Mouse (Mus musculus): ENCODE data around the gene Phlda3. TPM values are rescaled to one million over a fixed set of nuclear protein-coding genes. Genes with fewer than 3 reads are reported as not detected.

Phlda3 gene
- polyA plus RNA-seq, 1 experiment: 16.7 TPM

- DNase-seq (ENCODE audit: low read depth, low spot score): peak; percentile 76
- 7% methylated on average over 10 of the region's 10 CpGs for WGBS
These were observed 22.8 kb downstream of the Phlda3 start for GRCm38 (mm10) chr1:135788708-135789107.

GRCm38 (mm10) chr1:135789815-135790214 is 23.9 kb downstream of the Phlda3 start:
- no peak for DNase-seq (ENCODE audit: low read depth, low spot score)
- 18% methylated on average over 5 of the region's 5 CpGs for WGBS

GRCm38 (mm10) chr1:135792143-135792939 is 26.4 kb downstream of the Phlda3 start:
- 63% methylated on average over 13 of the region's 13 CpGs for WGBS
- DNase-seq (ENCODE audit: low read depth, low spot score): no peak

- 11% methylated on average over 27 of the region's 27 CpGs for WGBS
- DNase-seq (ENCODE audit: low read depth, low spot score): no peak
These were observed 27.7 kb downstream of the Phlda3 start for GRCm38 (mm10) chr1:135793370-135794215.

GRCm38 (mm10) chr1:135794216-135795134 is 28.6 kb downstream of the Phlda3 start:
- 14% methylated on average over 20 of the region's 20 CpGs for WGBS
- DNase-seq (ENCODE audit: low read depth, low spot score): no peak

- no peak for DNase-seq (ENCODE audit: low read depth, low spot score)
- 63% methylated on average over 1 of the region's 1 CpGs for WGBS
These were observed 32.6 kb downstream of the Phlda3 start for GRCm38 (mm10) chr1:135798492-135798891.

GRCm38 (mm10) chr1:135799109-135799627 is 33.2 kb downstream of the Phlda3 start:
- WGBS: 47% methylated on average over 8 of the region's 8 CpGs
- DNase-seq (ENCODE audit: low read depth, low spot score): no peak

- no peak for DNase-seq (ENCODE audit: low read depth, low spot score)
- 55% methylated on average over 8 of the region's 8 CpGs for WGBS
These were observed 34.5 kb downstream of the Phlda3 start for GRCm38 (mm10) chr1:135800192-135800950.

- DNase-seq (ENCODE audit: low read depth, low spot score): no peak
- WGBS: 28% methylated on average over 10 of the region's 10 CpGs
These were observed 41.6 kb downstream of the Phlda3 start for GRCm38 (mm10) chr1:135807546-135807945.

- no peak for DNase-seq (ENCODE audit: low read depth, low spot score)
- 35% methylated on average over 2 of the region's 2 CpGs for WGBS
These were observed 44.3 kb downstream of the Phlda3 start for GRCm38 (mm10) chr1:135810180-135810579.

GRCm38 (mm10) chr1:135811016-135811646 is 45.2 kb downstream of the Phlda3 start:
- no peak for DNase-seq (ENCODE audit: low read depth, low spot score)

GRCm38 (mm10) chr1:135812205-135812604 is 46.3 kb downstream of the Phlda3 start:
- WGBS: 33% methylated on average over 3 of the region's 3 CpGs
- no peak for DNase-seq (ENCODE audit: low read depth, low spot score)

More at GRCm38 (mm10) chr1:135811016-135811646, 45.2 kb downstream of the Phlda3 start:
- 20% methylated on average over 7 of the region's 7 CpGs for WGBS

GRCm38 (mm10) chr1:135812618-135813017 is 46.7 kb downstream of the Phlda3 start:
- 14% methylated on average over 2 of the region's 2 CpGs for WGBS
- DNase-seq (ENCODE audit: low read depth, low spot score): no peak

- no peak for DNase-seq (ENCODE audit: low read depth, low spot score)
- 40% methylated on average over 4 of the region's 4 CpGs for WGBS
These were observed 47.2 kb downstream of the Phlda3 start for GRCm38 (mm10) chr1:135813071-135813470.

- DNase-seq (ENCODE audit: low read depth, low spot score): no peak
- 40% methylated on average over 5 of the region's 5 CpGs for WGBS
These were observed 47.9 kb downstream of the Phlda3 start for GRCm38 (mm10) chr1:135813687-135814395.

GRCm38 (mm10) chr1:135814531-135814930 is 48.6 kb downstream of the Phlda3 start:
- WGBS: 39% methylated on average over 5 of the region's 5 CpGs
- DNase-seq (ENCODE audit: low read depth, low spot score): no peak

GRCm38 (mm10) chr1:135817595-135817994 is 51.7 kb downstream of the Phlda3 start:
- WGBS: 34% methylated on average over 4 of the region's 4 CpGs
- no peak for DNase-seq (ENCODE audit: low read depth, low spot score)
